Mouse (Mus musculus) kidney, embryonic 15.5 days (tissue): ENCODE measurements around the gene Rae1. TPM values are rescaled to one million over a fixed set of nuclear protein-coding genes. Genes with fewer than 3 reads are reported as not detected.

Source experiments
- ATAC-seq: fragments of 200-750 bp; cut with Nextera tagmentation; replicated peaks from 2 replicates; pipeline ENCODE4 v1.8.0; 2017; ENCODE audit warnings: moderate TSS enrichment; ENCODE audit not compliant: low FRiP score
- H3K27ac ChIP-seq: fragments of 300-500 bp; sonication (generic); 2 replicates; pipeline ENCODE4 v1.5.1; 2015; ENCODE audit warnings: mild to moderate bottlenecking, inconsistent platforms
- H3K27me3 ChIP-seq: fragments of 300-500 bp; sonication (generic); 2 replicates; pipeline ENCODE4 v1.6.1; 2015; ENCODE audit warnings: inconsistent platforms
- H3K36me3 ChIP-seq: fragments of 300-500 bp; sonication (generic); 2 replicates; pipeline ENCODE4 v1.6.1; 2015; ENCODE audit warnings: inconsistent platforms
- H3K4me1 ChIP-seq: fragments of 300-500 bp; sonication (generic); 2 replicates; pipeline ENCODE4 v1.6.1; 2015; ENCODE audit warnings: inconsistent platforms
- H3K4me2 ChIP-seq: fragments of 300-500 bp; sonication (generic); 2 replicates; pipeline ENCODE4 v1.6.1; 2015; ENCODE audit warnings: moderate library complexity, mild to moderate bottlenecking, inconsistent platforms
- H3K4me3 ChIP-seq: fragments of 300-500 bp; sonication (generic); replicated peaks from 2 replicates; pipeline ENCODE4 v1.5.1; 2015; ENCODE audit warnings: mild to moderate bottlenecking, inconsistent platforms
- H3K9ac ChIP-seq: fragments of 300-500 bp; sonication (generic); 2 replicates; pipeline ENCODE4 v1.6.1; 2015; ENCODE audit warnings: mild to moderate bottlenecking, inconsistent platforms
- H3K9me3 ChIP-seq: fragments of 300-500 bp; sonication (generic); replicated peaks from 2 replicates; pipeline ENCODE4 v1.6.1; 2016; ENCODE audit warnings: inconsistent platforms
- WGBS: fragments of 180-500 bp; shearing (Covaris S2); methylation state at CpG from one replicate; pipeline ENCODE4 v1.1.7; 2015; ENCODE audit warnings: mixed read lengths; 5-methylcytosine and 5-hydroxymethylcytosine counted together
- polyA plus RNA-seq: library from polyadenylated mRNA; unstranded; fragments of >200 nt; fragmentation: Nextera tagmentation; extraction: Ambion mirVana; gene quantifications from 2 replicates; pipeline ENCODE4 v1.2.1, GENCODE M21; 2015

Gene Rae1
- polyA plus RNA-seq, 1 experiment from 2014 or later: 145 TPM

DNA sequence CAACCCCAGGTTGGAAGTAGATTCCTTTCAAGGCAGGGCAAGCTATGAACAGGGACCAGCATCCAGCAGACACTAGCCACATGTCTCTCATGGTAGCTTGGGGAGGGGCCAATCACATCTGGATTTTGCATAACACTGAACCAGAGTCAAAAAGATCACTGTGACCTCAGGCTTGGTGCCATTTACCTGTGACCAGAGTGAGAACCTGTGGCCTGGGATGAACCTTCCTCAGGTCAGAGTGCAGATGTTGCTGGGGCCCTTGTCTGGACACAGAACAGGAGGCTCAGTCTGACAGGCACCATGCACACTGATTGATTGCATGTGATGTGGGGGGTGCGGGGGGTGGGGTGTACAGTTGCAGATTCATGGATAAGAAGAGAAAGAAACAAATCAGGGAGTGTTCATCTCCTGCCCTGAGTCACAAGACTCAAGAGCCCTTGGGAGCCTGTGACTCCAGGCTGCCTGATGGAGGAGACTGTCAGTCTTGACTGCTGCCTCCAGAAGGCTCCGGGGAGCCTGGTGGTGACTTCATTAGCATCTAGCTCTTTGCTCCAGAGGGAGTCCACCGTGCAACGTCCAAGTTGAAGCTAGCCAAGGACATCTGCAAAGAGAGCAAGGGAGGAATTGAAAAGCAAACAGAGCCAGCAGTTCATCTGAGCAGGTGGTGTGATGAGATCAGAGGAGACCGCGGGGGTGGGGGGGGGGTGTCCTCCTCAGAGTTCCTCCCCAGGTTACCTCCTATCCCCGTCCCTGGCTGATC is 25.9 kb upstream of the Rae1 start:
- no peaks in the 10 kb centered on the region for H3K27me3 ChIP-seq
- WGBS: 19% methylated on average over 7 of the region's 7 CpGs
- H3K4me2 ChIP-seq: no peak overlapping the region
- peaks cover 30% of the 10 kb centered on the region for H3K4me1 ChIP-seq
- no peaks in the 10 kb centered on the region for H3K36me3 ChIP-seq
- H3K27ac ChIP-seq: no peak overlapping the region
- H3K9me3 ChIP-seq: no peaks in the 10 kb centered on the region
- 0 out of 2 replicates have a peak, but pooled peaks have one; percentile 17 for ATAC-seq
- H3K9ac ChIP-seq: no peak overlapping the region
- H3K4me3 ChIP-seq: no peak overlapping the region

DNA sequence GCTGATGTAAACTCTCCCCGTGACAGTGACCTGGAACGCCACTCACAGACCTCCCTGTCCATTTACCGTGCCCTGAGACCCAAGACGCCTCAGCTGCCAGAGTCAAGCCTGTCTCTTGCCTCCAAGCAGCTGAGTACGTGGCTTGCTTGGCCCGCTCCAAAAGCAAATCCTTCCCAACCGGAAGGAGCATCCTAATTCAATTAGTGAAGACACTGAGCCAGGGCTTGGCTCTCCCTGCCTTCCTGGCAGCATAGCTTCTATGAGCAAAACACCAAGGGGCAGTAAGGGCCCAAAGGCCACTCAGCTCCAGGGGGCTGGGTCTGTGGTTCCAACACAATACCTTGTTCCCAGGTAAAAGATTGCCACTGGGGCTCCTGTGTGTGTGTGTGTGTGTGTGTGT is 25.2 kb upstream of the Rae1 start:
- H3K27me3 ChIP-seq: no peaks in the 10 kb centered on the region
- H3K9me3 ChIP-seq: peaks cover under 1% of the 10 kb centered on the region
- H3K4me1 ChIP-seq: peaks cover 30% of the 10 kb centered on the region
- ATAC-seq: no peak
- WGBS: 32% methylated on average over 7 of the region's 7 CpGs
- H3K4me3 ChIP-seq: no peak overlapping the region
- no peak overlapping the region for H3K4me2 ChIP-seq
- H3K9ac ChIP-seq: no peak overlapping the region
- no peak overlapping the region for H3K27ac ChIP-seq
- no peaks in the 10 kb centered on the region for H3K36me3 ChIP-seq

DNA sequence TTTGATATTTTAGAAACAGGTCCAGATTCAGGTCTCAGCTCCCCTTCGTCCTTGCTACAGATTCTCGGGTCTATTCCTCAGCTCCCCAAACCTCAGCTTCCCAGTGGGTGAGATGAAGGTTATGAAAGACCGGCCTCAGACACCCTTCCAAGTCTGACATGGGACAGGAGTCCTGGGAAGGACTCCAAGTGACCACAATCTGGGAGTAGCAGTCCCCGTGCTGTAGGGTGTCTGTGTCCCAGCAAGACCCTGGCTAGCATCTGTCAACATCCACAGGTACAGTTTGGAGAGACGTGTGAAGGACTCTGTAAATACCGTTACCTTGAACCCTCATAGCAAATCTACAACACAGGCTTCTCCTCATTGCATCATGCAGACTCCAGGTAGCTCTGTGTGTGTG is 24.8 kb upstream of the Rae1 start:
- ATAC-seq: no peak
- H3K36me3 ChIP-seq: no peaks in the 10 kb centered on the region
- peaks cover 30% of the 10 kb centered on the region for H3K4me1 ChIP-seq
- H3K9me3 ChIP-seq: peaks cover 3% of the 10 kb centered on the region
- 83% methylated on average over 6 of the region's 6 CpGs for WGBS
- no peak overlapping the region for H3K4me2 ChIP-seq
- H3K9ac ChIP-seq: no peak overlapping the region
- H3K27ac ChIP-seq: no peak overlapping the region
- no peaks in the 10 kb centered on the region for H3K27me3 ChIP-seq
- no peak overlapping the region for H3K4me3 ChIP-seq

DNA sequence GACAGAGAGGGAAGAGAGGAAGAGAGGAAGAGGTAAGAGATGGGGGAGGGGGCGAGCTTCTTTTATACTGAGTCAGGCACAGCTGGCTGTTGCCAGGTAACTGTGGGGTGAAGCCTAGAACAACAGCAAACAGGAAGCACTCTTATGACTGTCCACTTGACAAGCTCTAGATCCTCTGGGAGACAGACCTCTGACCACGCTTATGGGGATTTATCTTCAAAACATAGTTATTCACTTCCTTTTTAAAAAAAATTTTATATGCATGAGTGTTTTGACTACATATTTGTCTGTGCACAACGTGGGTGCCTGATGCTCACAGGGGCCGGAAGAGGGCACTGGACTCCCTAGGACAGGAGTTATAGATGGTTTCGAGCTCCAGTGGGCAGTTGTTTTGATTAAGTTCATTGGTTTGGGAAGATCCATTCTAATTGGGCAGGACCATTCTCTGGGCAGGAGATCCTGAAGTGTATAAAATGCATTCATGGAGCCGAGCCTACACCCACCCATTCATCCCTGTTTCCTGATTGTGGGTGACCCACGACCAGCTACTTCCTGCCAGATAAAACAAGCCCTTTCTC is 23.2 kb upstream of the Rae1 start:
- H3K27ac ChIP-seq: peak overlapping the region; percentile 65; the same call in 1 of the 2 replicates
- no peaks in the 10 kb centered on the region for H3K27me3 ChIP-seq
- 16% methylated on average over 7 of the region's 7 CpGs for WGBS
- peaks cover 3% of the 10 kb centered on the region for H3K9me3 ChIP-seq
- no peak for ATAC-seq
- H3K9ac ChIP-seq: no peak overlapping the region
- H3K4me3 ChIP-seq: no peak overlapping the region
- no peaks in the 10 kb centered on the region for H3K36me3 ChIP-seq
- H3K4me1 ChIP-seq: peaks cover 30% of the 10 kb centered on the region
- H3K4me2 ChIP-seq: peak overlapping the region; percentile 37

DNA sequence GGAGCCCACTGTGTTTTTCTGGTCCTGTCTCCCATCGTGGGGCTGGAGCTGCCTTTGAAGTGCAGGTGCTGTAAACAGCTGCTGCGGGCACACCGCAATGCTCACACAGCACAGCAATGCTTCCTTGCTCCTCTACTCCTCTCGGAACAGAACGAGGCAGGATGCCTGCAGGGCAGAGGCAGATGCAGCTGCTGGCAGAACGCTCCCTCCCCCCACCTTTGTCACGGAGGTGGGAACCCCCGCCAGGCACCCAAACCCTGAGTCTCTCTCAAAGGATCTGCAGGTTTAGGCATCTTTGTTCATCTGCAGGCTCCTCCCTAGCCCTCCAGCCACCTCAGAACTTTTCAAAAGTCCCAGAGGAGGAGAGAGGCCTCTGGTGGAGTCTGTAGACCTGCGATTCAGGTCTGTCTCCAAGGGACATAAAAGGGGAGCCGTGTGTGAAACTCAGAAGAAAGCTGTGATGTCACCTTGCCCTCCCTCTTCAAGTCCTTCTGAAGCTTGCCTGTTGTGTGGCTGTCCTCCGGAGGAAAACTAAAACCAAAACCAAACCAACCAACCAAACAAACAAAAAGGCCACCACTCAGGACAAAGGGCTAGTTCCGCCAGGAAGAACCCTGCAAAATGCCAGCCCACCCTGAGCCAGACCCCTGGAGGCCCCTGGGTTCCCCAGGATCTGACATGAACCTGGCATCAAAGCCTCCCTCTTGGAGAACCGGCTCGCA is 22.3 kb upstream of the Rae1 start, which contains the start of gene Spo11:
Spo11 (plus strand) TSS at position 292 of the 722 bp plus-strand sequence.
- Histone ChIP-seq H3K4me1 (peaks cover 30% of the 10 kb centered on the region), H3K36me3 (no peaks in the 10 kb centered on the region), H3K4me3 (no peak within 1 kb of the TSS), H3K27me3 (no peaks in the 10 kb centered on the region), H3K9me3 (peaks cover 3% of the 10 kb centered on the region), H3K27ac (peak within 1 kb of the TSS; percentile 65), H3K4me2 (peak within 1 kb of the TSS; percentile 37), H3K9ac (no peak within 1 kb of the TSS)
- no peak for ATAC-seq
- 19% methylated on average over 14 of the region's 14 CpGs for WGBS

DNA sequence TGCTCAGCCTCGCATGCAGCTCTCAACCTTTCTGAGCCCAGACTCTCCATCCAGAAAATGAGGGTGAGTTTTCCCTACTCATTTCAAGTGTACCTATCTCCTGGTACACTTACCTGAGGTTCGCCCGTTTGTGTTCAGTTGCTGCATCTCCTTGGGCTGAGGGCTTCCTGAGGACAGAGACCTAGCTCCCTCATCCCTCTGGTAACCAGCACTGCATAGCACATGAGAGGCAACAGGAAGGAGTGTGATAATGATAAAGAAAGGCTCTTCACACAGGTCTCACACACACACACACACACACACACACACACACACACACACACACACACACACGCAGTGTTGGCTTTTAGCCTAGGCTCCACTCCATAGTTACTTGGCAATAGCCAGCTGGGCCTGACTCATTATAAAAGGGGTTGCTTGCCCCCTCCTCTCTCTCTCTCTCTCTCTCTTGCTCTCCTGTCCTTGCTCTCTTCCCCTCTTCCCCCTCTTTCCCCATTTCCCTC is 21.7 kb upstream of the Rae1 start:
- 0 out of 2 replicates have a peak overlapping the region, but pooled peaks have one; percentile 65 for H3K27ac ChIP-seq
- no peak overlapping the region for H3K4me2 ChIP-seq
- peaks cover 30% of the 10 kb centered on the region for H3K4me1 ChIP-seq
- peaks cover 3% of the 10 kb centered on the region for H3K9me3 ChIP-seq
- H3K27me3 ChIP-seq: no peaks in the 10 kb centered on the region
- no peak overlapping the region for H3K9ac ChIP-seq
- no peak for ATAC-seq
- WGBS: 68% methylated on average over 4 of the region's 4 CpGs
- no peak overlapping the region for H3K4me3 ChIP-seq
- H3K36me3 ChIP-seq: no peaks in the 10 kb centered on the region

DNA sequence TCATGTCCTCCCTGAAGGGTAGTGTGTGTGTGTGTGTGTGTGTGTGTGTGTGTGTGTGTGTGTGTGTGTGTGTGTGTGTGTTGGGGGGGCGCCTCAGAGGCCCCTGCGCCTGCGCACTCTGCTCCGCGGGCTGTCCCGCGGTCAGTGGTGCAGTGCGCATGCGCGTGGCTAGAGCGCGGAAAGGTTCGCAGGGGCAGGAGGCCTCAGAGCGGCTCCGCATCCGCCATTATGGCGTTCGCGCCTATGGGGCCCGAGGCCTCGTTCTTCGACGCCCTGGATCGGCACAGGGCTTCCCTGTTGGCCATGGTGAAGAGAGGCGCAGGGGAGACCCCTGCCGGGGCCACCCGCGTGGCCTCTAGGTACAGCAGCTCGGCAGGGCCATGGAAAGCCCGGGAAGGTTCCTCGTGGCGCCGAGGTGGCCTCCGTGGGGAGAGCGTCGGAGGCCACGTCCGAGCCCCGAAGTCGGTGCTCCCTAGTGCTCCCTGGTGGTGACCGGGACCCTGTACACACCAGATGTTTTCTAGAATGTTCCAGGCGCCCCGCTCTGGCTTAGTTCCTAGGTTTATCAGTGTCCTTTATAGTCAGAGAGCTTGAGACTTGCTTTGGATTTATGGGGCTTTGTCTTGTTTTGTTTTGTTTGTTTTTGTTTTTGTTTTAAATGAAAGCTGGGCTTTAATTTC is 20.1 kb upstream of the Rae1 start:
- 95% methylated on average over 42 of the region's 43 CpGs for WGBS
- Histone ChIP-seq H3K4me1 (peaks cover 18% of the 10 kb centered on the region), H3K4me2 (no peak overlapping the region), H3K9ac (no peak overlapping the region), H3K27ac (no peak overlapping the region), H3K36me3 (no peaks in the 10 kb centered on the region), H3K27me3 (no peaks in the 10 kb centered on the region), H3K9me3 (peaks cover 3% of the 10 kb centered on the region), H3K4me3 (no peak overlapping the region)
- no peak for ATAC-seq

DNA sequence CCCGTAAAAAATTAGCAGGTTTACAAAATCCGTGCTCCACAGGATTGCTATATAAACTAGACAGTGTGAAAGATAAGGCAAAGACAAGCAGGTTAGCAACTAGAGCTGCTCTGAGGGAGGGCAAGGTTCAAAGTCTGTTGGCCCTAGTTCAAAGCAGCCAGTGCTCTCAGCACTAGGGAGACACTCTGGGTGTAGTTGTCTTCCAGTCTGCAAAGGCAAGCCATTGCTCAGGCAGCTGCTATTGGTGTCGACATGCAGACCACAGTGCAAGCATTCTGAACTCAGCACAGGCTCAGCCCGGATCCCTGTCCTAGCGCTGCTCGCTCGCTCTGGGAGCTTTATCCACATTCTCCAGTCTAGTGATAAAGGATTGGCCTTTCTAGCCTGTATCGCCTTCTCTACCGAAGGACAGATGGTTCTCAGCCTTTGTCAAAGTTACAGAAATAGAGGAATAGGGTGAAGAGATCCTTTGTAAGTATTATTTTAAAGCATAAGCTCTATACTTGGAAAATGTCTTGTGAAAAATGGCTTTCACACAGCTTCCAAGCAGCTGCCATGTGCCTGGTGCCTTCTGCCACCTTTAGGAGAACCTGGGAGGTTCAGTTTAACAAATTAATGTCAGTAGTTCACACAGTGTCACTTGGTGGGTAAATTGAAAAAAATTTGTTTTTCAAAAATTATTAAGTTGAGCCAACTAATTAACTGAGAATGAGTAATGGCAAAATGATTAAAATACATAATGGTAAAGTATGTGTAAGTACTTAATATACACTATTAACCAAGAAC is 16.9 kb upstream of the Rae1 start:
- Histone ChIP-seq H3K4me2 (no peak overlapping the region), H3K4me1 (peaks cover 2% of the 10 kb centered on the region), H3K27me3 (0 out of 2 replicates have a peak, but pooled peaks cover 4% of the 10 kb centered on the region), H3K36me3 (no peaks in the 10 kb centered on the region), H3K27ac (no peak overlapping the region), H3K9ac (no peak overlapping the region), H3K9me3 (peaks cover 3% of the 10 kb centered on the region), H3K4me3 (no peak overlapping the region)
- 0 out of 2 replicates have a peak, but pooled peaks have one; percentile 22 for ATAC-seq
- WGBS: 75% methylated on average over 9 of the region's 9 CpGs

DNA sequence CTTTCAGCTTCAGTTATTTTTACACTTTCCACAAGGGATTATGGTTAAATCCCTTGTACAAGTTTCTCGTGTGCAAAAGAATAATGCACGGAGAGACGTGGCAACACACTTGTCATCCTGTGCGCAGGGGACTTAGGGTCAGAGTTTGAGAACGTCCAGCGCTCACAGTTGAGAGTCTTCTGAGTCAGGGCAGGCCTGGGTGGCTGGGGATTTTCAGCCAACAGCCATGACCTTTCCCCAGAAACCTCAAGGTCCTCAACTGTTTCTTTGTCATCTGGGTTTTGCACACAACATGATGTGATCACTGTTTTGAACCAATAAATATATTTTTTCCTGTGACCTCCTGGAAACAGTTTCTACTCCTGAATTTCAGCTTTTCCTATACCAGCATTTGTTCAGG is 9.8 kb upstream of the Rae1 start:
- no peak overlapping the region for H3K27ac ChIP-seq
- 74% methylated on average over 6 of the region's 6 CpGs for WGBS
- ATAC-seq: no peak

DNA sequence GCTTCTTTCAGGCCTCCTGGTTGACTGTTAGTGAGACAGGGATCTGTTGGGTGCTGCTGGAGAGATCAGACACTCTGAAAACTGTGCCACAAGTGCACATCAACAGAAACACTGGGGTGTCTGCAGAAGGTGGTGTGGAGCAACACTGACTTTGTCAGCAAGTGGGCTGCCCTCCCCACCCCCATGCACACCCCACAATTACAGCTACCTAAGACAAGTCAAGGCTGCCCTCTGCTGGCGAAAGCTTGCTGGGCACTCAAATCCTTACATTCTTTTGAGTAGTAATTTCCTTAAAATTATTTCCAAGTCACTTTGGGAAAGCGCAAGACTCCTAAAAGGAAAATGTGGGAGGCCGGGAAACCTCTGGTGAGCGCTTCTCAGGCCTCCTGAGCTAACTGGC is 3.7 kb upstream of the Rae1 start:
- H3K27ac ChIP-seq: no peak overlapping the region
- no peaks in the 10 kb centered on the region for H3K9me3 ChIP-seq
- H3K4me3 ChIP-seq: no peak overlapping the region
- H3K9ac ChIP-seq: no peak overlapping the region
- no peak overlapping the region for H3K4me2 ChIP-seq
- H3K27me3 ChIP-seq: 0 out of 2 replicates have a peak, but pooled peaks cover 2% of the 10 kb centered on the region
- no peak for ATAC-seq
- H3K4me1 ChIP-seq: peaks cover 6% of the 10 kb centered on the region
- 11% methylated on average over 4 of the region's 4 CpGs for WGBS
- H3K36me3 ChIP-seq: no peaks in the 10 kb centered on the region

More for the DNA sequence above, 9.8 kb upstream of the Rae1 start:
- H3K4me1 ChIP-seq: no peaks in the 10 kb centered on the region
- H3K9me3 ChIP-seq: no peaks in the 10 kb centered on the region
- no peak overlapping the region for H3K9ac ChIP-seq
- no peak overlapping the region for H3K4me3 ChIP-seq
- H3K4me2 ChIP-seq: no peak overlapping the region
- H3K36me3 ChIP-seq: no peaks in the 10 kb centered on the region
- H3K27me3 ChIP-seq: 0 out of 2 replicates have a peak, but pooled peaks cover 6% of the 10 kb centered on the region

DNA sequence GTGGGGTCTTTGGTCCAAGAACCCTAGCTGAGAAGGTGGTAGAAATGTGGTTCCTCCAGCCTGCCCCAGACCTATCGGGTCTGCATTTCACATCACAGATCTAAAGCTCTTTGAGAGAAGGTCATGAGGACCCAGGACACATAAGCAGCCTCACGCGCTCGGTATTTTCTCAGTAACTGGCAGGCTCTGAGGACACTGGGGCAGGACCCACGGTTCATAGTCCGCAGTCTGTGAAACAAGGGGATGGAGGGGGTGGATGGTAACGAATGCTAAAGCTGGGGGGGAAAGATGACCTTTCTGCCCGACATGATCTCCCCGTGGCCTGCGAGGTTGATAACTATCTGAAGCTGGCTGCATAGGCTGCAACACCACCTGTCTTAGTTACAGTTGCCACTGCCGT is 2.2 kb upstream of the Rae1 start:
- Histone ChIP-seq H3K27me3 (0 out of 2 replicates have a peak, but pooled peaks cover 2% of the 10 kb centered on the region), H3K36me3 (peaks cover 12% of the 10 kb centered on the region), H3K4me2 (no peak overlapping the region), H3K4me3 (no peak overlapping the region), H3K4me1 (peaks cover 13% of the 10 kb centered on the region), H3K27ac (no peak overlapping the region), H3K9me3 (no peaks in the 10 kb centered on the region), H3K9ac (no peak overlapping the region)
- 73% methylated on average over 11 of the region's 11 CpGs for WGBS
- no peak for ATAC-seq
